Mouse (Mus musculus) neural tube, embryonic 11.5 days (tissue): ENCODE measurements at regions not wholly inside any gene's neighbourhood (a gene's known extent, or its start where the extent isn't known, plus 50 kb on each side); places are given as distances from the start of the nearest gene placed in this dataset.

Source experiments
- ATAC-seq: fragments of 200-750 bp; cut with Nextera tagmentation; 2 replicates; pipeline ENCODE4 v1.8.0; 2017; ENCODE audit warnings: moderate number of reproducible peaks, mild to moderate bottlenecking, moderate TSS enrichment, moderate library complexity; ENCODE audit not compliant: insufficient read depth, low FRiP score, low TSS enrichment
- DNase-seq: peaks from one replicate; pipeline ENCODE4 v3.0.0-alpha.2; 2015; ENCODE audit warnings: low spot score
- H3K27ac ChIP-seq: fragments of 300-500 bp; sonication (generic); 2 replicates; pipeline ENCODE4 v1.5.1; 2014; ENCODE audit warnings: low read depth, mild to moderate bottlenecking, low read length
- H3K27me3 ChIP-seq: fragments of 300-500 bp; sonication (generic); 2 replicates; pipeline ENCODE4 v1.6.1; 2014; ENCODE audit warnings: mild to moderate bottlenecking, low read length, mixed read lengths; ENCODE audit not compliant: control insufficient read depth, insufficient read depth
- H3K36me3 ChIP-seq: fragments of 300-500 bp; sonication (generic); 2 replicates; pipeline ENCODE4 v1.6.1; 2014; ENCODE audit warnings: mild to moderate bottlenecking, low read length, moderate library complexity, mixed read lengths; ENCODE audit not compliant: control insufficient read depth, insufficient read depth
- H3K4me1 ChIP-seq: fragments of 300-500 bp; sonication (generic); 2 replicates; pipeline ENCODE4 v1.6.1; 2014; ENCODE audit warnings: low read length, mixed read lengths; ENCODE audit not compliant: control insufficient read depth, insufficient read depth
- H3K4me2 ChIP-seq: fragments of 300-500 bp; sonication (generic); 2 replicates; pipeline ENCODE4 v1.6.1; 2014; ENCODE audit warnings: low read depth, mild to moderate bottlenecking, moderate library complexity
- H3K4me3 ChIP-seq: fragments of 300-500 bp; sonication (generic); 2 replicates; pipeline ENCODE4 v1.5.1; 2014; ENCODE audit warnings: low read depth, low read length
- H3K9ac ChIP-seq: fragments of 300-500 bp; sonication (generic); 2 replicates; pipeline ENCODE4 v1.6.1; 2014; ENCODE audit warnings: mild to moderate bottlenecking, low read length
- H3K9me3 ChIP-seq: fragments of 300-500 bp; sonication (generic); 2 replicates; pipeline ENCODE4 v1.6.1; 2016; ENCODE audit warnings: low read length; ENCODE audit not compliant: control insufficient read depth
- WGBS: fragments of 180-500 bp; shearing (Covaris S2); extraction: QIAGEN DNeasy Blood & Tissue Kit; methylation state at CpG from one replicate; pipeline ENCODE4 v1.1.7; 2014; 5-methylcytosine and 5-hydroxymethylcytosine counted together

GRCm38 (mm10) chr10:111753646-111754045 is 218.8 kb upstream of the Krr1 start:
- Histone ChIP-seq H3K27me3 (no peaks in the 10 kb centered on the region), H3K9me3 (no peaks in the 10 kb centered on the region), H3K4me2 (no peak overlapping the region), H3K9ac (no peak overlapping the region), H3K36me3 (no peaks in the 10 kb centered on the region), H3K4me3 (no peak overlapping the region), H3K4me1 (no peaks in the 10 kb centered on the region), H3K27ac (no peak overlapping the region)
- DNase-seq (no peak), ATAC-seq (no peak)
- 88% methylated on average over 2 of the region's 2 CpGs for WGBS

GRCm38 (mm10) chr10:111755964-111756363 is 216.5 kb upstream of the Krr1 start:
- DNase-seq = no peak

GRCm38 (mm10) chr10:111756528-111756927 is 215.9 kb upstream of the Krr1 start:
- no peak for DNase-seq
- H3K27ac ChIP-seq = no peak overlapping the region
- H3K36me3 ChIP-seq = no peaks in the 10 kb centered on the region
- H3K9me3 ChIP-seq = no peaks in the 10 kb centered on the region
- no peak for ATAC-seq
- no peak overlapping the region for H3K4me2 ChIP-seq
- H3K27me3 ChIP-seq = no peaks in the 10 kb centered on the region
- no peaks in the 10 kb centered on the region for H3K4me1 ChIP-seq
- no peak overlapping the region for H3K4me3 ChIP-seq
- 92% methylated on average over 5 of the region's 5 CpGs for WGBS
- no peak overlapping the region for H3K9ac ChIP-seq

More at GRCm38 (mm10) chr10:111755964-111756363, 216.5 kb upstream of the Krr1 start:
- H3K27ac ChIP-seq = no peak overlapping the region
- no peaks in the 10 kb centered on the region for H3K4me1 ChIP-seq
- H3K9ac ChIP-seq = no peak overlapping the region
- H3K27me3 ChIP-seq = no peaks in the 10 kb centered on the region
- 73% methylated on average over 1 of the region's 1 CpGs for WGBS
- ATAC-seq = no peak
- no peaks in the 10 kb centered on the region for H3K9me3 ChIP-seq
- no peaks in the 10 kb centered on the region for H3K36me3 ChIP-seq
- H3K4me3 ChIP-seq = no peak overlapping the region
- H3K4me2 ChIP-seq = no peak overlapping the region

GRCm38 (mm10) chr10:111757689-111758088 is 214.8 kb upstream of the Krr1 start:
- H3K4me2 ChIP-seq = no peak overlapping the region
- H3K4me3 ChIP-seq = no peak overlapping the region
- DNase-seq (no peak), ATAC-seq (no peak)
- no peak overlapping the region for H3K27ac ChIP-seq
- H3K9me3 ChIP-seq = no peaks in the 10 kb centered on the region
- H3K27me3 ChIP-seq = no peaks in the 10 kb centered on the region
- H3K4me1 ChIP-seq = no peaks in the 10 kb centered on the region
- H3K9ac ChIP-seq = no peak overlapping the region
- WGBS = 86% methylated on average over 7 of the region's 7 CpGs
- no peaks in the 10 kb centered on the region for H3K36me3 ChIP-seq

GRCm38 (mm10) chr10:111759505-111759904 is 213.0 kb upstream of the Krr1 start:
- no peak for DNase-seq
- Histone ChIP-seq H3K36me3 (no peaks in the 10 kb centered on the region), H3K9me3 (no peaks in the 10 kb centered on the region), H3K4me1 (no peaks in the 10 kb centered on the region), H3K4me3 (no peak overlapping the region), H3K4me2 (no peak overlapping the region), H3K9ac (no peak overlapping the region), H3K27me3 (no peaks in the 10 kb centered on the region), H3K27ac (no peak overlapping the region)
- WGBS = 86% methylated on average over 3 of the region's 3 CpGs
- ATAC-seq = no peak

GRCm38 (mm10) chr10:111762751-111763528 is 209.5 kb upstream of the Krr1 start:
- Histone ChIP-seq H3K9ac (no peak overlapping the region), H3K4me3 (no peak overlapping the region), H3K27ac (no peak overlapping the region), H3K4me2 (no peak overlapping the region), H3K27me3 (no peaks in the 10 kb centered on the region), H3K4me1 (no peaks in the 10 kb centered on the region), H3K36me3 (no peaks in the 10 kb centered on the region), H3K9me3 (no peaks in the 10 kb centered on the region)
- DNase-seq = no peak
- ATAC-seq = no peak
- WGBS = 88% methylated on average over 8 of the region's 8 CpGs

- Histone ChIP-seq H3K9me3 (no peaks in the 10 kb centered on the region), H3K27ac (no peak overlapping the region), H3K27me3 (no peaks in the 10 kb centered on the region), H3K4me1 (no peaks in the 10 kb centered on the region), H3K36me3 (no peaks in the 10 kb centered on the region), H3K4me2 (no peak overlapping the region), H3K9ac (no peak overlapping the region), H3K4me3 (no peak overlapping the region)
- 90% methylated on average over 7 of the region's 7 CpGs for WGBS
- ATAC-seq = no peak
- DNase-seq = no peak
These were observed 205.3 kb upstream of the Krr1 start for GRCm38 (mm10) chr10:111767011-111767720.

- DNase-seq (no peak), ATAC-seq (no peak)
- Histone ChIP-seq H3K27me3 (no peaks in the 10 kb centered on the region), H3K9ac (no peak overlapping the region), H3K36me3 (no peaks in the 10 kb centered on the region), H3K9me3 (no peaks in the 10 kb centered on the region), H3K27ac (no peak overlapping the region), H3K4me2 (no peak overlapping the region), H3K4me1 (no peaks in the 10 kb centered on the region), H3K4me3 (no peak overlapping the region)
- 91% methylated on average over 14 of the region's 14 CpGs for WGBS
These were observed 204.5 kb upstream of the Krr1 start for GRCm38 (mm10) chr10:111767813-111768455.
